Mouse (Mus musculus): Measurements from ENCODE around the gene Idnk. TPM values are rescaled to one million over a fixed set of nuclear protein-coding genes. Genes with fewer than 3 reads are reported as not detected.
A peak's percentile ranks its signal among the peaks of the same experiment; 100 is the strongest.

The Idnk gene
- total RNA-seq, 2 experiments from 2014 or later, result 28.4 to 34.9 TPM

DNA sequence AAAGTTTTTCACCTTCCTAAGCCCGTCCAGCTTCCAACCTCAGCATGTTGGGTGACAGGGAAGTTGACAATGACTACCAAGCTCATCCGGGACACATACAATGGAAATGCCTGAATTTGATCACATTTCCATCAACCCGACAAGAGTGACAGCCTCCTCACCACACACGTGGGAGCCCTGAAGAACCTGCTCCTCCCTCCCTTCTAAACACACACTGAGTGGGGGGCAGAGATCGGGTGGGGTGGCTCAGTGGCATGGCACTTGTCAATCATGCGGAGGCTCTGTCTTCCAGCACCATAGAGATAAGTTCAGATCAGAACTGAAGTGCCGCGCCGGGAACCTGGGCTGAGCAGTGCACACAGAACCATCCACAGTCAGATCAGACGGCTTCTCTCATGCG is 7.0 kb upstream of the Idnk start:
- DNase-seq (ENCODE audit: low spot score in 2 of 2), result no peak
- TF ChIP-seq CTCF (conservative IDR thresholded peaks at IDR 0.05), result no peak
- no peak overlapping the region for H3K4me3 ChIP-seq
- H3K27ac ChIP-seq, result no peak overlapping the region

DNA sequence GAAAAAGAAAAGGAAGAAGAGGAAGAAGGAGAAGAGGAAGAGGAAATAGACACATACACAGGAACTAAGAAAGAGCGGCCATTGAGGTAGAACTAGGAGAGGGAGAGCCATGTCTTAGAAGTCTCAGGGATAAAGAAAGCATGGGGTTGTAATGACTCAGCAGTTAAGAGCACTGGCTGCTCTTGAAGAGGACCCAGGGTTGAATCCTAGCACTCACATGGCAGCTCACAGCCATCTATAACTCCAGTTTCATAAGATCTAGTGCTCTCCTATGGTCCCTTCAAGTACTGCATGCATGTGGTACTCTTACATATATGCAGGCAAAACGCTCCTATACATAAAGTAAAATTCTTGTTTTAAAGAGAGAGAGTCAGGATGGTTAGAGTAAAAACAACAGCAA is 1.4 kb upstream of the Idnk start:
- peak; percentile 46 for TF ChIP-seq CTCF (conservative IDR thresholded peaks at IDR 0.05)
- no peak for DNase-seq (ENCODE audit: low spot score in 2 of 2)
- no peak overlapping the region for H3K4me3 ChIP-seq
- no peak overlapping the region for H3K27ac ChIP-seq

DNA sequence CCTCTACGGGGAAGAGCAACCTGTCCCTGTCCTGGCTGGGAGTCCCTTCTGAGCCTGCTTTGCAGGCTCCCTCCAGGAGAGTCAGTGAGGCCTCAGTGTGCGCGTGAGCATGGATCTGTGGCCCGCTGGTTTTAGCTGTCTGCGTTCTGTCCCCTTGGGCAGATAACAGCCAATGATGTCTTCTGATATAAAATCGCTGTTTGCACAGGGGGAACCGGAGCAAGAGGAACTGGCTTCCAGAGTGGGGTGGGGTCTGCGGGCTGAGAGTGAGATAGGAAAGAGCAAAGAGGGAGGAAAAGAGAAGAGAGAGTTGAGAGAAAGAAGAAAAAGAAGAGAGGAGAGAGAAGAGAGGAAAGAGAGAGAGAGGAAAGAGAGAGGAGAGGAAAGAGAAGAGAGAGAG is 413 bp upstream of the Idnk start:
- DNase-seq (ENCODE audit: low spot score in 2 of 2), result no peak
- Histone ChIP-seq H3K27ac (peak overlapping the region; percentile 86), H3K4me3 (peak overlapping the region; percentile 87)
- no peak for TF ChIP-seq CTCF (conservative IDR thresholded peaks at IDR 0.05)

DNA sequence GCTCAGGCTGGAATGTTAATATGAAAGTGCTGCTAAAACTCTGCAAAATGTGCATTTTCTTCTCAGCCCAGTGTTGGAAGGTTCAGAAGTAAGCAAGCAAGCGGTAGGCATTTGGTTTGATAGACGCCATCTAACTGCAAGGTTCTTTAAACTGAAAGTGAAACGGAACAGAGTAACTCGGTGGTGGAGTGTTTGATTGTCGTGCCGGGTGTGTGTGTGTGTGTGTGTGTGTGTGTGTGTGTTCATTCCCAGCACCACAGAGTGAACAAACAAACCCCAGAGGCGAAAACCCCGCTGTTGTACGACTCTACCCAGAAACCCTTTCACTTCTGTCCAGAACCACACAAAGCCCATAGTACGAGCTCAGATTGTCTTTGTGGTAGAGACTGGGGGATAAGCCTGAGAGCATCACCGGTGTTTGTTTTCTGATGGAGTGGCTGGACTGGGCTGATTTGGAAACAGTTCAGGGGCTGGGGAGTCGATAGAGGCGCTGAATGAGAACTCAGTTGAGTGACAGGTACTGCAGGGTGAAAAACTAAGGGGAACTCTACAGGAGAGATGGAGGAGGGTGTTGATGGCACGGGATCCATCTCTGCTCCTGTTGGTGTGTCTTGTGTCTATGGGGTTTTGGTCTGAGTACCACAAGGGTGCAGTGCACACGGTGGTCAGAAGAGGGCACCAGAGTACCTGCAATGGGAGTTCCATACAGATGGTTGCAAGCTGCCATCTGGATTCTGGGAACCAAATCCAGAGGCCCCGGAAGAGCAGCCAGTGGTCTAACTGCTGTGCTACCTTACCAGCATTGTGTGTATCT is 857 bp downstream of the Idnk start:
- DNase-seq (ENCODE audit: low spot score in 2 of 2), result peak; percentile 83 to 89
- TF ChIP-seq CTCF (conservative IDR thresholded peaks at IDR 0.05), result peak; percentile 99
- H3K27ac ChIP-seq, result peak overlapping the region; percentile 86
- H3K4me3 ChIP-seq, result peak overlapping the region; percentile 87

DNA sequence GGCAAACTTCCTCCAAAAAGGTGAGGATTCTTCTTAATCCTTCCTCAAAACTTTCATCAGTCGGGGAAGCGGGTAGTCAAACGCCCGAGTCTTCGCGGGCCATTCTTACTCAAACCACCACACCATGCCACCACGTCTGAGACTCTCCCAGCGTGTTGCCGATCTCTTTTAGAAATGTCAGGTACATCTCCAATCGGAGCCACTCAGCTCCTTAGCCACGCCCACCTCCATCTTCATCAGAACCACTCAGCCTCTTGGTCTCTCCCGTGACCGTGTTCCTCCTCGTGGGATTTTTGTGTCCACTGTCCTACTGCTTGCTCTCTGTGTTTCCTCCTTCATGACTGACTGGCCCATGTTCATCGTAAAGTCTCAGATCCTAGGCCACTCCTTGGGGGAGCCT is 3.3 kb downstream of the Idnk start:
- DNase-seq (ENCODE audit: low spot score in 2 of 2), result no peak
- Histone ChIP-seq H3K4me3 (no peak overlapping the region), H3K27ac (no peak overlapping the region)
- no peak for TF ChIP-seq CTCF (conservative IDR thresholded peaks at IDR 0.05)

DNA sequence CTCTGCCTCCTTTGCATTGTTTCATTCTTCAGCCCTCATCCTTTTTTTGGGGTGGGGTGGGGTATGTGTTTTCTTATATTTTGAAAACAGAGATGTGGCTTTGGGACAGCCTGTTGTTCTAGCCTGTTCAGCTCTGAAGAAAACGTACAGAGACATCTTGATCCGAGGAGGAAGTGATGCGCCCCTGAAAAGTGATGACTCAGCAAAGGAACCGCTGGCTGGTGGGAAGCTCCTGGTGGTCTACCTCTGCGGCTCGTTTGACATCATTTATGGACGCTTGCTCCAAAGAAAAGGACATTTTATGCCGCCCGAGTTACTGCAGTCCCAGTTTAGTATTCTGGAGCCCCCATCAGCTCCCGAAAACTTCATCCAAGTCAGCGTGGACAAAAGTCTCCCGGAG is 5.9 kb downstream of the Idnk start:
- Histone ChIP-seq H3K4me3 (no peak overlapping the region), H3K27ac (no peak overlapping the region)
- no peak for TF ChIP-seq CTCF (conservative IDR thresholded peaks at IDR 0.05)
- DNase-seq (ENCODE audit: low spot score in 2 of 2), result no peak

DNA sequence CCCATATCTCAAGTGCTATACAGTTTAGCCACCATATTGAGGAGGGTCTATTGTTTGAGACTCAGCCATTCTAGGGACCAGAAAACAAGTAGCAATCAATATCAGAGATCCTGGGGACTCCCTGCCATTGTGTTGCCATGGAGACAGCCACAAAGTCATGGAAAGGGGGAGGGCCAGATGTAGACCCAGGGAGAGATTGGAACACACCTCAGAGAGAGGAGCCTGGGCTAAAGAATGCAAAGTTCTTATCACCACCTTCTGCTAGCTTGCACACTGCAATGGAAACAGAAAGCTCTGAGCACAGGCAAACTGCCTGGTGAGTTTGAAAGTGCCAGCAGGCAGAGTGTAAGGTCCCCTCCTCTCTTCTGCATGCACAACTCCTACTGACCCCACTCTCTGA is 10.7 kb downstream of the Idnk start:
- no peak for TF ChIP-seq CTCF (conservative IDR thresholded peaks at IDR 0.05)
- no peak for DNase-seq (ENCODE audit: low spot score in 2 of 2)
- Histone ChIP-seq H3K4me3 (no peak overlapping the region), H3K27ac (no peak overlapping the region)

DNA sequence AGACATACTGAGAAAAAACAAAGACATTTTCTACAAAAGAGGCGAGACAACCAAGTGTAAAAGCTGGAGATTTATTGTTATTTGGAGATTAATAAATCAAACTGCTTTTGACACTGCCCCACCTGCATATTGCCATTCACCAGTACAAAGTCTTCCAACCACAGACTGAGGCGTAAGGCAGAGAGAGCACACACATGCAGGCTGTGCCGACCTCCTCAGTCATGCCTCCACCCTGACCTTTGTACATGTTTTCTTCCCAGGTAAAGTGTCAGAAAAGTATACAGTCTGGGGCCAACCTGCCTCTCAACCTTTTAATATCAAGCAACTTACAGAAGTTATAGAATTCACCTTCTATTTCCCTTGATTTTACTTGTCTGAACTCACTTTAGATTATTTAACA is 18.7 kb downstream of the Idnk start:
- no peak for DNase-seq (ENCODE audit: low spot score in 2 of 2)
- Histone ChIP-seq H3K27ac (no peak overlapping the region), H3K4me3 (no peak overlapping the region)
- TF ChIP-seq CTCF (conservative IDR thresholded peaks at IDR 0.05), result no peak

DNA sequence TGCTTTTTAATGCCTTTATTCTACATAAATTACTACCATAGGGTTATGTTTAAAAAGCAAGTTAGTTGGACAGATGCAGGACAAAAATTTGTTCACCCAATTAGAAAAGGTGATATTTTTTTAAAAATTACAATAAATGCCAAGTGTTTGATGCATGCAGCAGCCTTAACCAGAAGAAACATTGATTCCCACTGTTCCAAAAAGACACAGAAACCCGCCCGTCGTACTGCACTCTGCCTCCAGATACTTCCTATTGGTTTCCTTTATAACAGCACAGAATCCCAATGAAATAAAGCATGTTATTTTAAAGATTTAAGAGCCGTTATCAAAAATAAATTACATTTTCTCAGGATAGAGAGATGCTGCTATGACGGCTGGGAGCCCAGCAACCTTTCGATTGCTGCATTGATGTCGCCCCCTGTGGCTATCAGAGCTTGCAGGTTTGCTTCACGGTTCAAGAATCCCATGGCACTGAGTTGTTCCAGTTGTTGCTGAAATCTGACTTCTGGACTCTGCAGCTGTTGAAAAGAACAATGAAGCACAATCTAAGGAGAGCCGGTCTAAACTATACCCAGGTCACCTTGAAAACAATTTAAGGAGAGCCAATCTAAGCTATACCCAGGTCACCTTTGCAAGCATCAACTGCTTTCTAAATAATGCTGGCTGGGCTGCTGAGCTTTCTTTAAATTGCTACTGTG is 20.2 kb downstream of the Idnk start:
- DNase-seq (ENCODE audit: low spot score in 2 of 2), result peak; percentile 100
- Histone ChIP-seq H3K4me3 (no peak overlapping the region), H3K27ac (peak overlapping the region; percentile 0)
- no peak for TF ChIP-seq CTCF (conservative IDR thresholded peaks at IDR 0.05)

DNA sequence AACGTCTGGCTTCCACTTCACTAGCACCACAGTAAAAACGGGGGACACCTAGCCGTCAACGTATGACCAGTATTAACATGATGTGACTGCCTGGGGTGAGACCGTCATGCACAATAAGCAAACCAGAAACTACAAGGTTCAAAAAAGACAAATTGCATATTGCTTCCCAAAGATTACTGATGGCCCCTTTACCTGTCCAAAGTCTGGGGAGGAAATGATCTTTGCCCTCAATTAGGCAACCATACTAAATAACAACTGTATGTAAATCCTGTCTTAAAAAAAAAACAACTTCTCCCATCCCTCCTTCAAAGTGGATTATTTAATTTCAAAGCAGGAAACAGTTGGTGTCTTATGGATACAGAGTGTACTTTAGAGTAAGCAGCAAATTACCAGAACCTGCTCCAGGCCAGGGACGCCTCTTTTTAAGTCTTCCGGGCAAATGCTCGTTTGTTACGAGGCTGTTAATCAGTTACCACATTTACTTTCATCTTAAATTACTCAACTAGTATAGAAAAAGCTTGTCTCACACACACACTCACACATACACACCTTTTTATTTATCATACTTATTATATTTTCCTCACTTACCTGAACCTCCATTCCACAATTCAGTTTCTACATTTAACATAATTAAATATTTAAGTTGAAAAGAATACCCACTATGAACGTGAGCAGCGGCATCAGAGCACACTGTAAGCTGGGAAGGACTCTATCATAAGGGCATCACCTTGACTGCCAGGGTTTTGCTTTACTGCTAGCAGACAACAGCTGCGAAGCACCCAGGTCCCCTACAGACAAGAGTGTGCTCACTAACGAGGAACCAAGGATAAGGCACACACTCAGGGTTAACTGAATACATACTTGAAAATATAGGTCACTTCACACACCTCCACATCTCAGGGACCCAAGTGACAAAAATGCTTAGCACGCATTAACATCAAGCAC is 24.4 kb downstream of the Idnk start:
- H3K4me3 ChIP-seq, result no peak overlapping the region
- TF ChIP-seq CTCF (conservative IDR thresholded peaks at IDR 0.05), result no peak

DNA sequence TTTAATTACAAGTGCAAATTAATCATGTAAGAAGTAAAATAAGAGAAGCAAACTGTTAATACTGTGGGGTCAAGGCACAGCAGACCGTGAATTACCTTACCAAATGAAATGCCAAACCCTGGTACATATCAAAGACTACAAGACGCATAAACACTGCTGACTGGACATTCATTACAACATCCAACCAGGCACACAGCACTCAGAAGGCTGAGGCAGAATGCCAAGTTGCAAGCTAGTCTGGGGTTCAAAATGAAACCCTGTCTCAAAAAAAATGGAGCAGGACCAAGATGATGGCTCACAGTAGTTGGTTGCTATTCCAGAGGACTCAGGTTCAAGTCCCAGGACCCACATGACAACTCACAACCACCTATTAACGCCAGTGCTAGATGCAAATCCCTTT is 26.7 kb downstream of the Idnk start:
- Histone ChIP-seq H3K4me3 (no peak overlapping the region), H3K27ac (no peak overlapping the region)
- TF ChIP-seq CTCF (conservative IDR thresholded peaks at IDR 0.05), result no peak
- no peak for DNase-seq (ENCODE audit: low spot score in 2 of 2)

More for the DNA sequence above, 24.4 kb downstream of the Idnk start:
- no peak overlapping the region for H3K27ac ChIP-seq
- DNase-seq (ENCODE audit: low spot score in 2 of 2), result no peak

DNA sequence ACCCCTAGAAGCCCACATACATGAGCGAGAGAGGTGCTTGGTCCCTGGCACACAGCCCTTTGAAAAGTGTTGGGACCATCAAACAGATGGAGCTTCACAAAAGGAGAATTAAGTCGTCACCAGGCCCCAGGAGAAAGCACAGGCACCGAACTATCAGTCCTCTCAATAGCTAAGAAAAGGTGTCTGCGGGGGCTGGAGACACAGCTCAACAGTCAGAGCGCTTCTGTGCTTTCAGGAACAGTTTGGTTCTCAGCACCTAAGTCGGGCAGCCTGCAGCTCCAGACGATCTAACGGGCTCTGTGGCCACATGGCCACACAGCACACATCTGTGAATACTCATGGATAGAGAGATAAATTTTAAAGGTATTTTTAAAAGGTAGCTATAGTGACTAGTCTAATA is 28.8 kb downstream of the Idnk start:
- no peak for TF ChIP-seq CTCF (conservative IDR thresholded peaks at IDR 0.05)
- no peak for DNase-seq (ENCODE audit: low spot score in 2 of 2)
- no peak overlapping the region for H3K4me3 ChIP-seq
- 0 out of 2 replicates have a peak overlapping the region, but pooled peaks have one; percentile 10 for H3K27ac ChIP-seq

DNA sequence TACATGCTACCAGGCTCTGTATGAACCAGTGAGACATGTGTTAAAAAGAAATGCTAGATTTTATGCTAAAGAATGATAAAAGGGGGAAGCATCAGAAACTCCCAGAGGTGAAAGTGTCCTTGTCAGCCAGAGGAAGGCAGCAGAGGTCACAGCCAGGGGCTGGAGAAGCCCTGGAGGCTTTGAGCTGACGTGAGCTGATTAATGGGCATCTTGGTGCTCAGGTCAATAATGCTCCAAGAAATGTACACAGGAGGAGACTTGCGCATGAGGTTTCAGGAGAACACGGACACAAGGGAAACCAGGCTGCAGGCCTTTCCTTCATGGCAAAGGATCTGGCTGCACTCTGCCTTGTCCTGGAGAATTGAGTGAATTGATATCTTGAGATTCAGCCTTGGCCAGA is 30.3 kb downstream of the Idnk start:
- no peak for TF ChIP-seq CTCF (conservative IDR thresholded peaks at IDR 0.05)
- H3K27ac ChIP-seq, result no peak overlapping the region
- no peak for DNase-seq (ENCODE audit: low spot score in 2 of 2)
- no peak overlapping the region for H3K4me3 ChIP-seq

All from layer of hippocampus, adult 2 months (tissue).